ENCODE assay signal across 8 mouse cellular contexts in the genomic region with DNA sequence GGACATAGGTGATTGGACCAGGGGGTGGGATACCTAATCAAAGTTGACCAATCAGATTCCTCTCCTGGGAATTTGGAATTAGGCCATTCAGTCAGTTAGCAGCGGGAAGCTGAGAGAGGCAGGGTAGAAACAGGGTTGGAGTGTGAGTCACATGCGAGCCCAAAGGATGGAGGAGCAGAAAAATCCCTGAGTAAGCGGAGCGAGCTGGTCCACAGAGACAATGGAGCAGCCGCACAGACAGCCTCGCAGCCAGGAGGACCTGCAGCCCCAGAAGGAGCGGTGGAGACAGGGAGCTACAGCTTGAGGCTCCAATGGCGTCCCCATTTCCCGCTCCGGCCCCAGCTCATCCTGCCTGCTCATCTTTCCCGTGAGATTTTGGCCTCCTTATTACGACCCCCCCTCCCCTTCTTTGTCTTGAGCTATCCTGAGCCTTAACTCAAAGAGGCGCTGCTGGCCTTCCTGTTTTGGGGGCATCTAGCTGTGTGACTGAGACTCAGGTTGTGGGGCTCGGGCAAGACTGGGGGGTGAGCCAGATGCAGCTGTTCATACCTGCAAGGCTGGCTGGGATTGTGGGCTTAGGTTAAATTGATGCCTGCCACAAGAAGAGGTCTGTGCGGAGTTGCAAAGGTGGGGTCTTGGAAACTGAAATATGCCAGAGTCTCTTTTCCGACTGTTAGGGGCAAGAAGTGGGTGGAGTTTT. TPM values are rescaled to one million over a fixed set of nuclear protein-coding genes. Genes with fewer than 3 reads are reported as not detected.
DNase-seq lines count a peak whose midpoint lies in the region; ATAC-seq and TF ChIP-seq lines count a peak whose summit lies in the region.

No protein-coding gene starts in this region.

- H3K4me1 ChIP-seq in spleen, adult 2 months (ENCODE audit: control insufficient read depth, insufficient read depth, insufficient read length), result peaks cover 5% of the 10 kb centered on the region; the same call in 1 of the 2 replicates
- peaks cover 39% of the 10 kb centered on the region for H3K4me1 ChIP-seq in hindbrain, embryonic 12.5 days
- H3K4me1 ChIP-seq in midbrain, embryonic 11.5 days (ENCODE audit: control insufficient read depth, insufficient read depth, low read length), result peaks cover 11% of the 10 kb centered on the region

- H3K27ac ChIP-seq in gastrocnemius, adult 2 months, result no peak overlapping the region; the same call in 1 of the 2 replicates
- peak overlapping the region; percentile 12 for H3K27ac ChIP-seq in spleen, adult 2 months (ENCODE audit: insufficient read depth, low read length)
- H3K27ac ChIP-seq in hindbrain, embryonic 12.5 days, result peak overlapping the region; percentile 52
- no peak overlapping the region; the same call in 1 of the 2 replicates for H3K27ac ChIP-seq in midbrain, embryonic 11.5 days (ENCODE audit: low read depth, low read length)

- H3K4me2 ChIP-seq in hindbrain, embryonic 12.5 days (replicated peaks), result peak overlapping the region; percentile 38
- H3K4me2 ChIP-seq in midbrain, embryonic 11.5 days, result peak overlapping the region; percentile 32

- peak; percentile 33 for DNase-seq in gastrocnemius, adult 2 months
- no peak for DNase-seq in gastrocnemius, postnatal 14 days
- no peak for DNase-seq in spleen, adult 2 months (ENCODE audit: low read depth in 1 of 2, low spot score in 2 of 2)
- no peak for DNase-seq in spleen, adult 18-20 months
- DNase-seq in midbrain, embryonic 11.5 days (ENCODE audit: low spot score, missing footprints), result peak; percentile 92
- no peak for DNase-seq in testis, postnatal 14 days (ENCODE audit: low spot score)
- no peak for DNase-seq in urinary bladder, adult 18-20 months (ENCODE audit: low spot score in 2 of 2)

- no peak for TF ChIP-seq CTCF in gastrocnemius, adult 2 months (IDR thresholded peaks at IDR 0.05)
- no peak for TF ChIP-seq CTCF in spleen, adult 2 months (IDR thresholded peaks at IDR 0.05; ENCODE audit: extremely low read depth, insufficient read depth, insufficient read length, insufficient replicate concordance)

- TF ChIP-seq POLR2A in spleen, adult 2 months (IDR thresholded peaks at IDR 0.05; ENCODE audit: low read depth, low read length), result no peak

- H3K4me3 ChIP-seq in gastrocnemius, adult 2 months, result no peak overlapping the region
- H3K4me3 ChIP-seq in spleen, adult 2 months (ENCODE audit: extremely low read depth, insufficient read depth, insufficient read length), result no peak overlapping the region
- no peak overlapping the region; the same call in 1 of the 2 replicates for H3K4me3 ChIP-seq in hindbrain, embryonic 12.5 days
- 0 out of 2 replicates have a peak overlapping the region, but pooled peaks have one; percentile 2 for H3K4me3 ChIP-seq in midbrain, embryonic 11.5 days (ENCODE audit: low read depth, low read length)

- no peak; the same call in 1 of the 2 replicates for ATAC-seq in hindbrain, embryonic 12.5 days (ENCODE audit: low FRiP score)
- 0 out of 2 replicates have a peak, but pooled peaks have one; percentile 30 for ATAC-seq in midbrain, embryonic 11.5 days (ENCODE audit: low FRiP score)

- no peaks in the 10 kb centered on the region for H3K27me3 ChIP-seq in spleen, adult 2 months (ENCODE audit: control insufficient read depth, insufficient read depth, low read length)
- H3K27me3 ChIP-seq in hindbrain, embryonic 12.5 days, result no peaks in the 10 kb centered on the region
- H3K27me3 ChIP-seq in midbrain, embryonic 11.5 days (ENCODE audit: control insufficient read depth, insufficient read depth, low read length), result peaks cover 2% of the 10 kb centered on the region; the same call in 1 of the 2 replicates

- 74% methylated on average over 16 of the region's 16 CpGs for WGBS in spleen, adult 2 months
- 7% methylated on average over 16 of the region's 16 CpGs for WGBS in hindbrain, embryonic 12.5 days
- WGBS in midbrain, embryonic 11.5 days, result 4% methylated on average over 16 of the region's 16 CpGs

- H3K9me3 ChIP-seq in hindbrain, embryonic 12.5 days (replicated peaks), result no peaks in the 10 kb centered on the region
- no peaks in the 10 kb centered on the region for H3K9me3 ChIP-seq in midbrain, embryonic 11.5 days (ENCODE audit: control insufficient read depth, low read length)

- intact Hi-C loops in gastrocnemius, adult 2 months (cut with DNase I), result no loop called here
- intact Hi-C loops in gastrocnemius, postnatal 14 days (cut with DNase I; ENCODE audit: low total_unique reads), result no loop called here

- peaks cover 3% of the 10 kb centered on the region; the same call in 1 of the 2 replicates for H3K36me3 ChIP-seq in spleen, adult 2 months (ENCODE audit: control insufficient read depth, insufficient read depth, low read length)
- H3K36me3 ChIP-seq in hindbrain, embryonic 12.5 days, result 0 out of 2 replicates have a peak, but pooled peaks cover 2% of the 10 kb centered on the region
- H3K36me3 ChIP-seq in midbrain, embryonic 11.5 days (ENCODE audit: control insufficient read depth, insufficient read depth, low read length), result no peaks in the 10 kb centered on the region

- peak overlapping the region; percentile 24 for H3K9ac ChIP-seq in hindbrain, embryonic 12.5 days
- H3K9ac ChIP-seq in midbrain, embryonic 11.5 days (ENCODE audit: low read length), result peak overlapping the region; percentile 37

RNA-seq across cellular contexts. Expression of gene Arrb1, which starts 44.4 kb away (rescaled TPM):
- 10 to 100 TPM in 1 of 2 experiments, 1 to 10 TPM in 1; 6.9 to 10.8 TPM for total RNA-seq in gastrocnemius, adult 2 months (2021)
- total RNA-seq in gastrocnemius, postnatal 14 days (2021), result 10 to 100 TPM; 14.3 to 15.2 TPM
- polyA plus RNA-seq in spleen, adult 2 months (2012; rRNA removed), result 64.6 and 66.0 TPM in 2 replicates
- polyA plus RNA-seq in hindbrain, embryonic 12.5 days (2016; fragmentation: Nextera tagmentation; extraction: Ambion mirVana), result 16.7 TPM in 2 replicates
- polyA plus RNA-seq in midbrain, embryonic 11.5 days (2014; fragmentation: Nextera tagmentation; extraction: Ambion mirVana), result 4.1 and 4.6 TPM in 2 replicates

RNA-seq across cellular contexts. Expression of gene Tpbgl, which starts 47.3 kb away (rescaled TPM):
- 10 to 100 TPM; 47.8 to 69.3 TPM for total RNA-seq in gastrocnemius, adult 2 months (2021)
- 10 to 100 TPM; 38.7 to 43.2 TPM for total RNA-seq in gastrocnemius, postnatal 14 days (2021)
- 5.5 and 9.1 TPM in 2 replicates for polyA plus RNA-seq in spleen, adult 2 months (2012; rRNA removed)
- polyA plus RNA-seq in hindbrain, embryonic 12.5 days (2016; fragmentation: Nextera tagmentation; extraction: Ambion mirVana), result 1.6 and 2.2 TPM in 2 replicates
- polyA plus RNA-seq in midbrain, embryonic 11.5 days (2014; fragmentation: Nextera tagmentation; extraction: Ambion mirVana), result 0.34 and 0.92 TPM in 2 replicates

Comparison
In these comparisons a context has a peak if more than half of its experiments do, and no peak if none do; other contexts are left out.
1. DNase-seq: peak in gastrocnemius, adult 2 months (single experiment) and midbrain, embryonic 11.5 days (single experiment); none in gastrocnemius, postnatal 14 days (single experiment), spleen, adult 2 months (0 of 2), spleen, adult 18-20 months (0 of 2), testis, postnatal 14 days (single experiment) and urinary bladder, adult 18-20 months (0 of 2).
2. H3K27ac ChIP-seq: peak in spleen, adult 2 months (single experiment) and hindbrain, embryonic 12.5 days (single experiment); none in gastrocnemius, adult 2 months (single experiment) and midbrain, embryonic 11.5 days (single experiment).